Mouse (Mus musculus): ENCODE results near the gene Sv2c. TPM values are rescaled to one million over a fixed set of nuclear protein-coding genes. Genes with fewer than 3 reads are reported as not detected.

Gene Sv2c
- polyA plus RNA-seq, 1 experiment from 2014 or later = 0.95 TPM

GRCm38 (mm10) chr13:96002475-96002874 is 129.9 kb downstream of the Sv2c start:
- no peak for DNase-seq (ENCODE audit: low spot score)
- H3K27ac ChIP-seq (replicated peaks; ENCODE audit: low read depth, low read length) = no peak overlapping the region
- no peaks in the 10 kb centered on the region for H3K9me3 ChIP-seq (ENCODE audit: control insufficient read depth, low read length)
- no peak overlapping the region for H3K4me2 ChIP-seq (ENCODE audit: low read depth, severe bottlenecking)
- ATAC-seq (ENCODE audit: insufficient number of reproducible peaks, low FRiP score, low TSS enrichment, low read depth) = no peak
- no peak overlapping the region for H3K9ac ChIP-seq (ENCODE audit: low read length)
- H3K27me3 ChIP-seq (ENCODE audit: control insufficient read depth, insufficient read depth, low read length) = no peaks in the 10 kb centered on the region
- WGBS = 37% methylated on average over 5 of the region's 5 CpGs
- no peaks in the 10 kb centered on the region for H3K36me3 ChIP-seq (ENCODE audit: control insufficient read depth, insufficient read depth, low read length)
- H3K4me3 ChIP-seq (ENCODE audit: low read depth, low read length) = no peak overlapping the region
- peaks cover 8% of the 10 kb centered on the region for H3K4me1 ChIP-seq (ENCODE audit: control insufficient read depth, insufficient read depth, low read length)

GRCm38 (mm10) chr13:95999396-95999795 is 133.0 kb downstream of the Sv2c start:
- H3K27ac ChIP-seq (replicated peaks; ENCODE audit: low read depth, low read length) = no peak overlapping the region; the same call in 1 of the 2 replicates
- ATAC-seq (ENCODE audit: insufficient number of reproducible peaks, low FRiP score, low TSS enrichment, low read depth) (peak; percentile 67), DNase-seq (ENCODE audit: low spot score) (peak; percentile 68)
- H3K4me1 ChIP-seq (ENCODE audit: control insufficient read depth, insufficient read depth, low read length) = peaks cover 8% of the 10 kb centered on the region
- no peaks in the 10 kb centered on the region for H3K27me3 ChIP-seq (ENCODE audit: control insufficient read depth, insufficient read depth, low read length)
- H3K36me3 ChIP-seq (ENCODE audit: control insufficient read depth, insufficient read depth, low read length) = no peaks in the 10 kb centered on the region
- H3K9ac ChIP-seq (ENCODE audit: low read length) = no peak overlapping the region
- H3K4me3 ChIP-seq (ENCODE audit: low read depth, low read length) = no peak overlapping the region
- 0 out of 2 replicates have a peak overlapping the region, but pooled peaks have one; percentile 10 for H3K4me2 ChIP-seq (ENCODE audit: low read depth, severe bottlenecking)
- WGBS = 16% methylated on average over 10 of the region's 10 CpGs
- H3K9me3 ChIP-seq (ENCODE audit: control insufficient read depth, low read length) = no peaks in the 10 kb centered on the region

- 53% methylated on average over 2 of the region's 2 CpGs for WGBS
- H3K9me3 ChIP-seq (ENCODE audit: control insufficient read depth, low read length) = no peaks in the 10 kb centered on the region
- H3K4me2 ChIP-seq (ENCODE audit: low read depth, severe bottlenecking) = no peak overlapping the region
- H3K36me3 ChIP-seq (ENCODE audit: control insufficient read depth, insufficient read depth, low read length) = no peaks in the 10 kb centered on the region
- no peak for DNase-seq (ENCODE audit: low spot score)
- no peak for ATAC-seq (ENCODE audit: insufficient number of reproducible peaks, low FRiP score, low TSS enrichment, low read depth)
- no peak overlapping the region for H3K9ac ChIP-seq (ENCODE audit: low read length)
- H3K4me3 ChIP-seq (ENCODE audit: low read depth, low read length) = no peak overlapping the region
- no peaks in the 10 kb centered on the region for H3K27me3 ChIP-seq (ENCODE audit: control insufficient read depth, insufficient read depth, low read length)
- no peak overlapping the region for H3K27ac ChIP-seq (replicated peaks; ENCODE audit: low read depth, low read length)
- H3K4me1 ChIP-seq (ENCODE audit: control insufficient read depth, insufficient read depth, low read length) = peaks cover 8% of the 10 kb centered on the region
These were observed 135.1 kb downstream of the Sv2c start for GRCm38 (mm10) chr13:95997294-95997693.

- Histone ChIP-seq H3K4me2 (ENCODE audit: low read depth, severe bottlenecking) (no peak overlapping the region), H3K27ac (replicated peaks; ENCODE audit: low read depth, low read length) (peak overlapping the region; percentile 12; the same call in 1 of the 2 replicates), H3K9ac (ENCODE audit: low read length) (no peak overlapping the region), H3K4me1 (ENCODE audit: control insufficient read depth, insufficient read depth, low read length) (peaks cover 8% of the 10 kb centered on the region), H3K27me3 (ENCODE audit: control insufficient read depth, insufficient read depth, low read length) (no peaks in the 10 kb centered on the region), H3K4me3 (ENCODE audit: low read depth, low read length) (no peak overlapping the region), H3K9me3 (ENCODE audit: control insufficient read depth, low read length) (no peaks in the 10 kb centered on the region), H3K36me3 (ENCODE audit: control insufficient read depth, insufficient read depth, low read length) (no peaks in the 10 kb centered on the region)
- no peak for ATAC-seq (ENCODE audit: insufficient number of reproducible peaks, low FRiP score, low TSS enrichment, low read depth)
- peak; percentile 45 for DNase-seq (ENCODE audit: low spot score)
- 62% methylated on average over 27 of the region's 27 CpGs for WGBS
These were observed 137.4 kb downstream of the Sv2c start for GRCm38 (mm10) chr13:95994705-95995703.

GRCm38 (mm10) chr13:95988181-95988580 is 144.2 kb downstream of the Sv2c start:
- no peaks in the 10 kb centered on the region for H3K36me3 ChIP-seq (ENCODE audit: control insufficient read depth, insufficient read depth, low read length)
- no peak overlapping the region for H3K4me3 ChIP-seq (ENCODE audit: low read depth, low read length)
- ATAC-seq (ENCODE audit: insufficient number of reproducible peaks, low FRiP score, low TSS enrichment, low read depth) (no peak), DNase-seq (ENCODE audit: low spot score) (no peak)
- no peak overlapping the region for H3K9ac ChIP-seq (ENCODE audit: low read length)
- whole genome bisulfite sequencing = 90% methylated on average over 9 of the region's 9 CpGs
- no peaks in the 10 kb centered on the region for H3K9me3 ChIP-seq (ENCODE audit: control insufficient read depth, low read length)
- no peak overlapping the region for H3K27ac ChIP-seq (replicated peaks; ENCODE audit: low read depth, low read length)
- H3K4me1 ChIP-seq (ENCODE audit: control insufficient read depth, insufficient read depth, low read length) = no peaks in the 10 kb centered on the region
- H3K27me3 ChIP-seq (ENCODE audit: control insufficient read depth, insufficient read depth, low read length) = no peaks in the 10 kb centered on the region
- H3K4me2 ChIP-seq (ENCODE audit: low read depth, severe bottlenecking) = no peak overlapping the region

- no peaks in the 10 kb centered on the region for H3K27me3 ChIP-seq (ENCODE audit: control insufficient read depth, insufficient read depth, low read length)
- no peaks in the 10 kb centered on the region for H3K36me3 ChIP-seq (ENCODE audit: control insufficient read depth, insufficient read depth, low read length)
- no peaks in the 10 kb centered on the region for H3K4me1 ChIP-seq (ENCODE audit: control insufficient read depth, insufficient read depth, low read length)
- H3K9ac ChIP-seq (ENCODE audit: low read length) = no peak overlapping the region
- no peak overlapping the region for H3K4me2 ChIP-seq (ENCODE audit: low read depth, severe bottlenecking)
- H3K27ac ChIP-seq (replicated peaks; ENCODE audit: low read depth, low read length) = no peak overlapping the region
- WGBS = 76% methylated on average over 5 of the region's 5 CpGs
- DNase-seq (ENCODE audit: low spot score) (no peak), ATAC-seq (ENCODE audit: insufficient number of reproducible peaks, low FRiP score, low TSS enrichment, low read depth) (no peak)
- H3K9me3 ChIP-seq (ENCODE audit: control insufficient read depth, low read length) = no peaks in the 10 kb centered on the region
- no peak overlapping the region for H3K4me3 ChIP-seq (ENCODE audit: low read depth, low read length)
These were observed 145.2 kb downstream of the Sv2c start for GRCm38 (mm10) chr13:95987147-95987546.

GRCm38 (mm10) chr13:95986375-95986774 is 146.0 kb downstream of the Sv2c start:
- Histone ChIP-seq H3K4me3 (ENCODE audit: low read depth, low read length) (no peak overlapping the region), H3K4me2 (ENCODE audit: low read depth, severe bottlenecking) (no peak overlapping the region), H3K9ac (ENCODE audit: low read length) (no peak overlapping the region), H3K27me3 (ENCODE audit: control insufficient read depth, insufficient read depth, low read length) (no peaks in the 10 kb centered on the region), H3K36me3 (ENCODE audit: control insufficient read depth, insufficient read depth, low read length) (no peaks in the 10 kb centered on the region), H3K27ac (replicated peaks; ENCODE audit: low read depth, low read length) (no peak overlapping the region), H3K9me3 (ENCODE audit: control insufficient read depth, low read length) (no peaks in the 10 kb centered on the region), H3K4me1 (ENCODE audit: control insufficient read depth, insufficient read depth, low read length) (no peaks in the 10 kb centered on the region)
- ATAC-seq (ENCODE audit: insufficient number of reproducible peaks, low FRiP score, low TSS enrichment, low read depth) (no peak), DNase-seq (ENCODE audit: low spot score) (peak; percentile 53)
- 73% methylated on average over 13 of the region's 13 CpGs for WGBS

GRCm38 (mm10) chr13:95975225-95975624 is 157.2 kb downstream of the Sv2c start:
- Histone ChIP-seq H3K27ac (replicated peaks; ENCODE audit: low read depth, low read length) (no peak overlapping the region), H3K9me3 (ENCODE audit: control insufficient read depth, low read length) (no peaks in the 10 kb centered on the region), H3K9ac (ENCODE audit: low read length) (no peak overlapping the region), H3K4me2 (ENCODE audit: low read depth, severe bottlenecking) (no peak overlapping the region), H3K36me3 (ENCODE audit: control insufficient read depth, insufficient read depth, low read length) (no peaks in the 10 kb centered on the region), H3K27me3 (ENCODE audit: control insufficient read depth, insufficient read depth, low read length) (no peaks in the 10 kb centered on the region), H3K4me3 (ENCODE audit: low read depth, low read length) (no peak overlapping the region), H3K4me1 (ENCODE audit: control insufficient read depth, insufficient read depth, low read length) (no peaks in the 10 kb centered on the region)
- ATAC-seq (ENCODE audit: insufficient number of reproducible peaks, low FRiP score, low TSS enrichment, low read depth) (no peak), DNase-seq (ENCODE audit: low spot score) (no peak)
- 75% methylated on average over 10 of the region's 10 CpGs for WGBS

All from limb, embryonic 11.5 days (tissue).